Mouse (Mus musculus) gastrocnemius, postnatal 36 days (tissue): ENCODE results near the gene Rcvrn. TPM values are rescaled to one million over a fixed set of nuclear protein-coding genes. Genes with fewer than 3 reads are reported as not detected.

Experiments used
- DNase-seq, 2 experiments: peaks; one replicate each; pipeline ENCODE4 v3.0.0; 2022
- intact Hi-C: fragments of 180-260 bp; cut with DNase I; formaldehyde crosslinking; loops from one replicate; pipeline ENCODE4 v1.15.1; 2025
- long read RNA-seq, 2 experiments: library from polyadenylated mRNA; stranded (forward); transcript quantifications; one replicate each; pipeline ENCODE4 v2.0.0; 2021
- total RNA-seq, 2 experiments: library from RNA; stranded (reverse); gene quantifications; 2 replicates each; pipeline ENCODE4 v1.2.3; 2021

Rcvrn gene
- not detected for total RNA-seq
- long read RNA-seq, experiment 1, result 0 reads
- long read RNA-seq, experiment 2, result 0 reads

- intact Hi-C loops, result no loop called here
- DNase-seq, result no peak
Observed at GRCm38 (mm10) chr11:67694703-67695376, at the start of gene Rcvrn. Gene Rcvrn (plus strand): TSS chr11:67695326.

- DNase-seq, result peak; percentile 56 to 70
- intact Hi-C loops, result loop anchor here (2.0 to 10.0 kb wide), 5 partner anchors 73 to 271 kb away; partner anchors contain the start of gene Gas7
Observed at GRCm38 (mm10) chr11:67647745-67648144, 47.4 kb upstream of the Rcvrn start.

- DNase-seq, result peak in 1 of 2 experiments; percentile 31
- intact Hi-C loops, result loop anchor here (5.0 to 10.0 kb wide), 3 partner anchors 132 to 222 kb away; partner anchors contain the start of gene Gas7
Observed at GRCm38 (mm10) chr11:67648651-67649407, 46.3 kb upstream of the Rcvrn start.

GRCm38 (mm10) chr11:67649971-67650707 is 45.0 kb upstream of the Rcvrn start:
- DNase-seq, result no peak
- intact Hi-C loops, result loop anchor here (5.0 to 10.0 kb wide), 3 partner anchors 133 to 223 kb away; partner anchors contain the start of gene Gas7

- intact Hi-C loops, result no loop called here
Observed at GRCm38 (mm10) chr11:67651731-67652130, 43.4 kb upstream of the Rcvrn start.

GRCm38 (mm10) chr11:67652194-67652892 is 42.8 kb upstream of the Rcvrn start:
- DNase-seq, result no peak
- intact Hi-C loops, result no loop called here

More at GRCm38 (mm10) chr11:67651731-67652130, 43.4 kb upstream of the Rcvrn start:
- no peak for DNase-seq

GRCm38 (mm10) chr11:67652893-67653255 is 42.3 kb upstream of the Rcvrn start:
- DNase-seq, result no peak
- intact Hi-C loops, result no loop called here

GRCm38 (mm10) chr11:67653521-67654090 is 41.5 kb upstream of the Rcvrn start:
- intact Hi-C loops, result no loop called here
- DNase-seq, result no peak

- no peak for DNase-seq
- intact Hi-C loops, result no loop called here
Observed at GRCm38 (mm10) chr11:67654514-67654913, 40.6 kb upstream of the Rcvrn start.

GRCm38 (mm10) chr11:67655236-67655959 is 39.7 kb upstream of the Rcvrn start:
- DNase-seq, result peak; percentile 45 to 46
- intact Hi-C loops, result no loop called here

- DNase-seq, result no peak
- intact Hi-C loops, result loop anchor here (2.0 kb wide), 1 partner anchor 18 kb away; no protein-coding TSS in a partner anchor
Observed at GRCm38 (mm10) chr11:67656366-67656765, 38.8 kb upstream of the Rcvrn start.

GRCm38 (mm10) chr11:67656811-67657210 is 38.3 kb upstream of the Rcvrn start:
- intact Hi-C loops, result loop anchor here (2.0 kb wide), 1 partner anchor 18 kb away; no protein-coding TSS in a partner anchor

GRCm38 (mm10) chr11:67657685-67658382 is 37.3 kb upstream of the Rcvrn start:
- intact Hi-C loops, result loop anchor here (2.0 kb wide), 1 partner anchor 17 kb away; no protein-coding TSS in a partner anchor
- DNase-seq, result no peak

More at GRCm38 (mm10) chr11:67656811-67657210, 38.3 kb upstream of the Rcvrn start:
- DNase-seq, result no peak

GRCm38 (mm10) chr11:67661465-67661864 is 33.7 kb upstream of the Rcvrn start:
- intact Hi-C loops, result no loop called here

GRCm38 (mm10) chr11:67663437-67663836 is 31.7 kb upstream of the Rcvrn start:
- intact Hi-C loops, result no loop called here
- DNase-seq, result no peak

More at GRCm38 (mm10) chr11:67661465-67661864, 33.7 kb upstream of the Rcvrn start:
- no peak for DNase-seq

- intact Hi-C loops, result no loop called here
Observed at GRCm38 (mm10) chr11:67664261-67664660, 30.9 kb upstream of the Rcvrn start.

GRCm38 (mm10) chr11:67664918-67665317 is 30.2 kb upstream of the Rcvrn start:
- no peak for DNase-seq
- intact Hi-C loops, result no loop called here

More at GRCm38 (mm10) chr11:67664261-67664660, 30.9 kb upstream of the Rcvrn start:
- DNase-seq, result no peak

- intact Hi-C loops, result no loop called here
- DNase-seq, result no peak
Observed at GRCm38 (mm10) chr11:67666129-67666528, 29.0 kb upstream of the Rcvrn start.
